Mouse (Mus musculus) spleen, adult 12 weeks (tissue): ENCODE data around the gene Cep170b.

Source experiments
- DNase-seq: peaks from one replicate; pipeline ENCODE4 v3.0.0; 2022; ENCODE audit warnings: low spot score

Gene Cep170b

GRCm38 (mm10) chr12:112764141-112764540 is 43.9 kb downstream of the Cep170b start:
- no peak for DNase-seq

- DNase-seq: no peak
Observed at GRCm38 (mm10) chr12:112764991-112765390, 44.7 kb downstream of the Cep170b start.

GRCm38 (mm10) chr12:112766586-112766985 is 46.3 kb downstream of the Cep170b start:
- no peak for DNase-seq

- DNase-seq: no peak
Observed at GRCm38 (mm10) chr12:112767036-112767890, 47.0 kb downstream of the Cep170b start.

GRCm38 (mm10) chr12:112768166-112768565 is 47.9 kb downstream of the Cep170b start:
- DNase-seq: no peak

GRCm38 (mm10) chr12:112769031-112769430 is 48.8 kb downstream of the Cep170b start:
- DNase-seq: no peak

GRCm38 (mm10) chr12:112769751-112770150 is 49.5 kb downstream of the Cep170b start:
- no peak for DNase-seq

GRCm38 (mm10) chr12:112770396-112770795 is 50.1 kb downstream of the Cep170b start:
- no peak for DNase-seq

- DNase-seq: no peak
Observed at GRCm38 (mm10) chr12:112772306-112772705, 52.1 kb downstream of the Cep170b start.

- no peak for DNase-seq
Observed at GRCm38 (mm10) chr12:112773366-112773765, 53.1 kb downstream of the Cep170b start.

GRCm38 (mm10) chr12:112774026-112774425 is 53.8 kb downstream of the Cep170b start:
- no peak for DNase-seq

GRCm38 (mm10) chr12:112774481-112774880 is 54.2 kb downstream of the Cep170b start:
- DNase-seq: no peak

- DNase-seq: no peak
Observed at GRCm38 (mm10) chr12:112791026-112791425, 70.8 kb downstream of the Cep170b start.

GRCm38 (mm10) chr12:112793601-112794355 is 73.5 kb downstream of the Cep170b start:
- DNase-seq: no peak

GRCm38 (mm10) chr12:112794356-112794816 is 74.1 kb downstream of the Cep170b start:
- no peak for DNase-seq

- no peak for DNase-seq
Observed at GRCm38 (mm10) chr12:112794998-112795397, 74.7 kb downstream of the Cep170b start.

GRCm38 (mm10) chr12:112795466-112796104 is 75.3 kb downstream of the Cep170b start:
- DNase-seq: no peak
